Mouse (Mus musculus): Measurements from ENCODE around the gene Rrnad1. TPM values are rescaled to one million over a fixed set of nuclear protein-coding genes. Genes with fewer than 3 reads are reported as not detected.

Gene Rrnad1
- total and polyA plus RNA-seq, 3 experiments = 10.9 to 21.1 TPM; not detected in 1

DNA sequence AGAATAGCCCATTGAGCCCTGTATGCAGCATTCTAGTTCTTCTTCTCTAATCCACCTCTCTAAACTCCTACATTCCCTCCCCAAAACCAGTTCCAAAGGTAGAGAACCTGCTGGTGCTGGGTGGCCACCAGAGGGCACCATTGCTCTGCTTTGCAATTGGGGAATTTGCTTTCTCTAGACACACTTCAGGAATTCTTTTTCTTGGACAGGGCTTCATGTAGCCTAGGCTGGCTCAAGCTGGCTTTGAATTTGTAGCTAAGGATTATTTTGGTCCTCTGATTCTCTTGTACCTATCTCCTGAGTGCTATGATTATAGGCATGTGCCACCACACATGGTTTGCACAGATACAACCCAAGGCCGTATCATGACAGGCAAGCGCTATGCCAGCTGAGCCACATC, 5.3 kb upstream of the Rrnad1 start (continued):
- TF ChIP-seq BHLHE40 (IDR thresholded peaks at IDR 0.05; ENCODE audit: borderline replicate concordance, low read depth, low read length) (no peak), ZC3H11A (IDR thresholded peaks at IDR 0.05; ENCODE audit: low read depth, low read length) (peak; percentile 46), NRF1 (IDR thresholded peaks at IDR 0.05; ENCODE audit: insufficient read depth, low read depth, low read length, poor library complexity, severe bottlenecking) (no peak), USF1 (IDR thresholded peaks at IDR 0.05; ENCODE audit: low read depth, low read length) (no peak), TBP (IDR thresholded peaks at IDR 0.05; ENCODE audit: low read depth, low read length) (no peak), KAT2A (conservative IDR thresholded peaks at IDR 0.05; ENCODE audit: low read depth, low read length) (no peak), MXI1 (IDR thresholded peaks at IDR 0.05; ENCODE audit: low read depth, low read length) (no peak), USF2 (IDR thresholded peaks at IDR 0.05; ENCODE audit: borderline replicate concordance in 1 of 2, insufficient read depth in 1 of 2, low read depth in 1 of 2, low read length in 2 of 2) (no peak), POLR2AphosphoS2 (IDR thresholded peaks at IDR 0.05; ENCODE audit: low read length) (0 out of 2 replicates have a peak, but pooled peaks have one; percentile 12), RAD21 (IDR thresholded peaks at IDR 0.05; ENCODE audit: low read depth, low read length) (peak; percentile 53), ZKSCAN1 (IDR thresholded peaks at IDR 0.05; ENCODE audit: low read depth, low read length) (no peak), CHD2 (IDR thresholded peaks at IDR 0.05; ENCODE audit: low read length) (no peak), POLR2A (IDR thresholded peaks at IDR 0.05; ENCODE audit: control insufficient read depth in 1 of 2, insufficient read depth in 1 of 2, low read depth in 1 of 2, low read length in 2 of 2, poor library complexity in 1 of 2) (no peak), ETS1 (IDR thresholded peaks at IDR 0.05; ENCODE audit: low read depth, low read length) (no peak), MAX (IDR thresholded peaks at IDR 0.05; ENCODE audit: low read length) (no peak), GABPA (IDR thresholded peaks at IDR 0.05; ENCODE audit: low read depth, low read length) (no peak), SIN3A (IDR thresholded peaks at IDR 0.05; ENCODE audit: low read length) (no peak), ZNF384 (IDR thresholded peaks at IDR 0.05; ENCODE audit: low read depth, low read length) (no peak)

GRCm38 (mm10) chr3:87935201-87935600, 4.7 kb upstream of the Rrnad1 start:
- H3K79me2 ChIP-seq (ENCODE audit: control insufficient read depth, insufficient read depth, low read length, poor library complexity) = peaks cover 55% of the 10 kb centered on the region
- no peak for DNase-seq (ENCODE audit: low read depth, low spot score)
- H3K27ac ChIP-seq (ENCODE audit: control insufficient read depth, low read depth, low read length) = no peak overlapping the region
- H3K4me3 ChIP-seq (ENCODE audit: control insufficient read depth in 1 of 2, insufficient read depth in 1 of 2, low read depth in 2 of 2, low read length in 2 of 2) = no peak overlapping the region
- H3K9ac ChIP-seq (ENCODE audit: control insufficient read depth, low read depth, low read length, poor library complexity, severe bottlenecking) = no peak overlapping the region
- peaks cover 0 to 16% of the 10 kb centered on the region in 2 experiments; a peak in 3 of 4 replicates for H3K4me1 ChIP-seq (ENCODE audit: control insufficient read depth in 1 of 2, insufficient read depth in 2 of 2, low read length in 2 of 2)
- TF ChIP-seq ELF1 (IDR thresholded peaks at IDR 0.05; ENCODE audit: low read depth, low read length) = no peak
- TF ChIP-seq SIN3A (IDR thresholded peaks at IDR 0.05; ENCODE audit: low read length) = no peak
- no peak for TF ChIP-seq GABPA (IDR thresholded peaks at IDR 0.05; ENCODE audit: low read depth, low read length)
- TF ChIP-seq KAT2A (conservative IDR thresholded peaks at IDR 0.05; ENCODE audit: low read depth, low read length) = no peak
- H3K9me3 ChIP-seq (replicated peaks; ENCODE audit: insufficient read depth, low read length) = no peaks in the 10 kb centered on the region
- no peaks in the 10 kb centered on the region for H3K27me3 ChIP-seq (ENCODE audit: control insufficient read depth in 1 of 2, insufficient read depth in 2 of 2, low read length in 2 of 2)
- peaks cover 29 to 38% of the 10 kb centered on the region in 2 experiments for H3K36me3 ChIP-seq (ENCODE audit: control insufficient read depth in 1 of 2, insufficient read depth in 2 of 2, low read length in 2 of 2)
